Mouse (Mus musculus) thymus, adult 2 months (tissue): ENCODE results near the gene Foxn2. TPM values are rescaled to one million over a fixed set of nuclear protein-coding genes. Genes with fewer than 3 reads are reported as not detected.

Source experiments
- DNase-seq: peaks from one replicate; pipeline ENCODE4 v3.0.0; 2021
- H3K27ac ChIP-seq: fragments of 200-500 bp; 2 replicates; pipeline ENCODE4 v1.5.1; 2012; ENCODE audit warnings: low read length, control low read depth; ENCODE audit not compliant: control insufficient read depth, insufficient read depth
- H3K27me3 ChIP-seq: fragments of 200-500 bp; 2 replicates; pipeline ENCODE4 v1.6.1; 2012; ENCODE audit warnings: mild to moderate bottlenecking, low read length, moderate library complexity, mixed read lengths; ENCODE audit not compliant: control insufficient read depth, insufficient read depth
- H3K36me3 ChIP-seq: fragments of 200-500 bp; 2 replicates; pipeline ENCODE4 v1.6.1; 2012; ENCODE audit warnings: mild to moderate bottlenecking, low read length, moderate library complexity; ENCODE audit not compliant: control insufficient read depth, insufficient read depth
- H3K4me1 ChIP-seq: fragments of 200-500 bp; replicated peaks from 2 replicates; pipeline ENCODE4 v1.6.1; 2012; ENCODE audit warnings: low read length; ENCODE audit not compliant: control insufficient read depth, insufficient read depth
- H3K4me3 ChIP-seq: fragments of 200-500 bp; 2 replicates; pipeline ENCODE4 v1.5.1; 2012; ENCODE audit warnings: mild to moderate bottlenecking, low read length, control low read depth, moderate library complexity; ENCODE audit not compliant: control insufficient read depth, insufficient read depth
- CTCF ChIP-seq: fragments of 200-500 bp; IDR thresholded peaks from 2 replicates; pipeline ENCODE4 v1.5.1; 2012; ENCODE audit warnings: mild to moderate bottlenecking, control low read depth, low read length, moderate library complexity, borderline replicate concordance; ENCODE audit not compliant: control insufficient read depth, poor library complexity, insufficient read depth; ENCODE audit errors: extremely low read depth
- POLR2A ChIP-seq: fragments of 200-500 bp; IDR thresholded peaks from 2 replicates; pipeline ENCODE4 v1.6.1; 2012; ENCODE audit warnings: mild to moderate bottlenecking, low read length, control low read depth, moderate library complexity; ENCODE audit not compliant: control insufficient read depth, poor library complexity, insufficient read depth; ENCODE audit errors: extremely low read depth
- WGBS: fragments of 180-500 bp; shearing (Covaris S2); methylation state at CpG from one replicate; pipeline ENCODE4 v1.1.7; 2018; 5-methylcytosine and 5-hydroxymethylcytosine counted together
- polyA plus RNA-seq: library from polyadenylated mRNA; depleted of rRNA; stranded (reverse); fragments of >200 nt; gene quantifications from 2 replicates; pipeline ENCODE4 v1.2.3, GENCODE M21; 2012

The Foxn2 gene
- polyA plus RNA-seq, 1 experiment = 11.0 TPM

DNA sequence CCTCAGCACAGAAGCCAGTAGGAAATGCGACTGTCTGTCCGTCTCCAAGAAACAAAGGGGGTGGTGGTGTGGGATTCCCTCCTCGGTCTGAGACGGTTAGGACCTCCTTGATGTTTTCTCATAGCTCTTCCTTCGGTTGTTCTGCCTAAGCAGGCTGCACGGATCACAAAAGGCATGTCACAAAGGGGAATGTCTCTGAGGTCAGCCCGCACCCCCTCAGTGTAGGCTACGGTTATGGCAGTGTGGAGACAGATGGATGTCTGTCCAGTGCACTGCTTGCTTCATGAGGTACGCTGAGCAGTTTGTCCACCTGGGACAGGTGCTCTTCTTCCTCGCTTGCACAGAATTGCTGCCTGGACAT, 54.2 kb downstream of the Foxn2 start:
- Histone ChIP-seq H3K4me1 (no peaks in the 10 kb centered on the region), H3K4me3 (no peak overlapping the region), H3K27me3 (no peaks in the 10 kb centered on the region), H3K36me3 (peaks cover 4% of the 10 kb centered on the region; the same call in 1 of the 2 replicates), H3K27ac (no peak overlapping the region)
- no peak for TF ChIP-seq CTCF
- TF ChIP-seq POLR2A = no peak
- 95% methylated on average over 10 of the region's 10 CpGs for WGBS
- DNase-seq = no peak

DNA sequence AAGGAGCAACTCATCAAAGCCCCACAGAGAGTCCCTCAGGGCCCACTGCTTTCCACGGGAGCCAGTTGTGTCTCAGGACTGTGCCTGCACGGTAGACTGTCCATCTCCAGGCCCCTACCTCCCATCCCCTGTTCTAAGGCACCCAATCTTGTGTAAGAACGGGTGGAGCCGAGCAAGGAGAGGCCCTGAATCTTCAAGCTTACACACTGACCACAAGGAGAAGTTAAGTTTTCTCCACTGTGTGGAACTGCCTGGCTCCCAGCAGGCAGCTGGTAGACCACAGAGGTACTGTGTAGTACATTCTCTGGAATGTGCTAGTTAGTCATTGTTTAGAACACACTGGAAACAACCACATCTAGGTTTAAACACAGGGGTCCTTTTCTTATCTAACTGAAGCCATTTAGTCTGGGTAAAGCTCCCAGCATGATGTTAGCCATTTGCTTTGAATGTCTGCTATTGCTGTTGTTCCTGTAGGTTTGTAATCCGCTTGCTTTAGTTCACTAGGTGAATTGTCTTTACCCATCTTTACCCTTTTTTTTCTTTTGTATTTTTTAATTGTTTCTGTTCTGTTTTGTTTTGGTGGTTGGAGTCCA, 57.7 kb downstream of the Foxn2 start:
- H3K4me1 ChIP-seq = no peaks in the 10 kb centered on the region
- no peaks in the 10 kb centered on the region for H3K36me3 ChIP-seq
- H3K27me3 ChIP-seq = no peaks in the 10 kb centered on the region
- no peak overlapping the region for H3K27ac ChIP-seq
- DNase-seq = no peak
- H3K4me3 ChIP-seq = no peak overlapping the region
- TF ChIP-seq POLR2A (no peak), CTCF (no peak)
- 68% methylated on average over 5 of the region's 5 CpGs for WGBS

DNA sequence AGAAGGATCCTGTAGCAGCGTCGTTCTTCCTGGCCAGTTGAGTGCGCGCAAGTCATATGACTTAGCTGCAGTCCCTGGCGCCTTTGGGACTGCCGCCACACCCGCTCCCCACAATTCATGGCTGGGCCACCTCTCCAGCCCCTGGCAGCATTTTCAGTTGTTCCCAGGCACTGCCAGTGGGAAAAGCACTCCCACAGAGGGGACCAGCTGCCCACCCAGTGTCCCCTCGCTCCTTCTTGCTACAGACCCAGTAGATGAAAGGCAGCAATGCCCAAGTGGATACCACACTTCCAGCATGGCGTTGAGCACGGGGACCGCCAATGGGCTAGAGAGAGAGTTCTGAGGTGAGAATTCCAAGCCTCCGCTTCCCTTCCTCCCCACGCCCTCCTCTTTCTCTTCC, 63.5 kb downstream of the Foxn2 start:
- Histone ChIP-seq H3K4me1 (0 out of 2 replicates have a peak, but pooled peaks cover under 1% of the 10 kb centered on the region), H3K4me3 (no peak overlapping the region), H3K36me3 (no peaks in the 10 kb centered on the region), H3K27ac (no peak overlapping the region), H3K27me3 (no peaks in the 10 kb centered on the region)
- no peak for DNase-seq
- TF ChIP-seq POLR2A (no peak), CTCF (no peak)
- 97% methylated on average over 13 of the region's 13 CpGs for WGBS

DNA sequence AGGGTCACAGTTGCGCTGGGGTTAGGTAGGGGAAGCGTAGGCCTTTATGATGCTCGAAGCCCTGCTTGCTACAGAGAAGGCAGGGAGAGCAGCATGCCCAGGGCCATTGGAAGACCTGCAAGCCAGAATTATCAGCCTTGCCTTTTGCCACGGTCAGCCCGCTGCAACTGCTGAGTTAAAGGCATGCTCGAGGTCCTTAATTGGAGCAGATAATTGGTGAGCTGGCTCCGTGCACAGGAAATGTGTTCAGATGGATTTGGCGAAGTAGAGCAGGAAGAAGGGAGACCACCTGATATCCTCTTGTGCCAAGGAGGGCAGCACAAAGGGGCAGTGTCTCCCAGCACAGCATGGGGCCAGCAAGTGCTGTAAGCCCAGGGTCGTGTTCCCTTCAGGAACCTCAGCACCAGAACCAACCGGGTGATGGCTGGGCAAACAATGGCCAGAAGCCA, 64.8 kb downstream of the Foxn2 start:
- Histone ChIP-seq H3K4me1 (0 out of 2 replicates have a peak, but pooled peaks cover 4% of the 10 kb centered on the region), H3K36me3 (no peaks in the 10 kb centered on the region), H3K27me3 (no peaks in the 10 kb centered on the region), H3K27ac (no peak overlapping the region), H3K4me3 (no peak overlapping the region)
- 81% methylated on average over 10 of the region's 10 CpGs for WGBS
- DNase-seq = no peak
- TF ChIP-seq POLR2A = no peak
- no peak for TF ChIP-seq CTCF

DNA sequence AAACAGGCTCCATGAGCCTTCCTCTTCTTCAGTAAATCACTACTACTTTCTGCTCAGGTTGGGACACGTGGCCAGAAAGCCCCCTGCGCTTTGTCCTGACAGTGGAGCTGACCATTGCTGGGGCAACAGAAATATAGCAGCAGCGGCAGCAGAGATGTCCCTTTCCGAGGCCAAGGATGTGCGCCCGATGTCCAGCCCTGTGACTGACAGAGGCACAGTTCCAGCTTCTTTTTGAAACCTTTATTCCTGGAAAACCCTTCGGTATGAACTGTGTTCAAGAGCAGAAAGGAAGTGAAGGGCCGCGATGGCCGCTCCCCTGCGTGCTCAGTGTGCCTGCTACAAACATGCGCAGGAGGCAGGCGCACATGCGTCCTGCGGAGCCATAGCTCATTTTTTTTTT, 65.4 kb downstream of the Foxn2 start:
- H3K27me3 ChIP-seq = no peaks in the 10 kb centered on the region
- 0 out of 2 replicates have a peak, but pooled peaks cover 4% of the 10 kb centered on the region for H3K4me1 ChIP-seq
- H3K27ac ChIP-seq = no peak overlapping the region
- DNase-seq = no peak
- H3K36me3 ChIP-seq = no peaks in the 10 kb centered on the region
- WGBS = 95% methylated on average over 15 of the region's 15 CpGs
- TF ChIP-seq CTCF = no peak
- TF ChIP-seq POLR2A = no peak
- no peak overlapping the region for H3K4me3 ChIP-seq

DNA sequence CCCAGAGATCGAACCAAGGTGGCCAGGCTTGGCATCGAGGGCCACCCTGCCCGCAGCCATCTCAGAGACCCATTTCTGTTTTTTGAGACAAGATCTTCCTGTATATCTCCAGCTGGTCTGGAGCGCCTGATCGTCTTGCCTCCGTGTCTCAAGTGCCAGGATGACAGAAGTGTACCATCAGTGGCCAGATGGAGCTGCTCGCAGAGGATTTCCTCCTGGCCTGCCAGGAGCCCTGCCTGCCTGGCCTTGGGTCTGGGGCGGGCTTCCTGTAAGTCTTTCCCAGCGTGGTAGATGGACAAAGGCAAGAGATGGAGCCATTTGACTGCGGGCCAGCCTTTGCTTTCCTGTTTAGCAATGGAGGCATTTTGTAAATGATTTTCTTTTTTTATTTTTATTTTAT, 66.9 kb downstream of the Foxn2 start:
- WGBS = 93% methylated on average over 10 of the region's 10 CpGs
- DNase-seq = no peak
- no peaks in the 10 kb centered on the region for H3K36me3 ChIP-seq
- H3K4me3 ChIP-seq = no peak overlapping the region
- no peak for TF ChIP-seq POLR2A
- no peak for TF ChIP-seq CTCF
- H3K27me3 ChIP-seq = no peaks in the 10 kb centered on the region
- H3K27ac ChIP-seq = no peak overlapping the region
- 0 out of 2 replicates have a peak, but pooled peaks cover 4% of the 10 kb centered on the region for H3K4me1 ChIP-seq
